Mouse (Mus musculus) embryonic stem cell, embryonic (primary cell): ENCODE results near the gene Ankrd65.

ENCODE experiments used
- CTCF ChIA-PET, 4 experiments: fragments of 300-600 bp in 2 of 4; fragments of 350-600 bp in 2 of 4; sonication (Branson Sonifier 250); formaldehyde crosslinking; loops; one replicate each; lab custom pipeline; 2022; ENCODE audit warnings: inconsistent platforms in 2 of 4; lab: Charles Lee
- POLR2A ChIA-PET, 4 experiments: fragments of 300-600 bp in 2 of 4; fragments of 350-600 bp in 2 of 4; sonication (Branson Sonifier 250); formaldehyde crosslinking; loops; one replicate each; lab custom pipeline; 2022; ENCODE audit warnings: antibody characterized with exemption in 4 of 4, inconsistent platforms in 1 of 4; lab: Charles Lee

Ankrd65 gene

DNA sequence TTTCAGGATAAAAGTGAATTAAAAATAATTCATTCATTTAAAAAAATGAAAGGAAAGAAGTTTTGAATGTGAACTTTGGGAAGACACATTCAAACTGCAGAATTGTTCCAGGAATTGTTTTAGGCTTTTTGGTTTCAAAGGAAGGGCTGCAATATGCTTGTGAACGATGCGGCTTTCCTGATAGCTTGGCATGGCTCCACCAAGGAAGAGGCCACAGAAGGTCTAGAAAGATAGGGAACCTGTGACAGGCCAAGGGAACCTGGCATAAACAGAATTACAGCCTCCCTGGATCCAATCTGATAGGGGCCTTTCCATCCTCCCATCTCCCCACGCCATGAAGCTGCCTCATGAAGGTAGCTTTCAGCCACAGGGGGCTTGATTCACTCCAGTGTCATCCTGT lies 1.9 kb upstream of the Ankrd65 start:
- ChIA-PET POLR2A (interaction anchor here in 1 of 4 experiments (1.4 kb wide), 1 partner anchor 25 kb away, joined by 3 read pairs; the partner anchor contains the start of gene Ccnl2), CTCF (interaction anchor here in 1 of 4 experiments (0.6 kb wide), 1 partner anchor 17 kb away, joined by 3 read pairs; no protein-coding TSS in a partner anchor)

- CTCF ChIA-PET, result interaction anchor here in 1 of 4 experiments (0.6 kb wide), 1 partner anchor 18 kb away, joined by 3 read pairs; no protein-coding TSS in a partner anchor
- POLR2A ChIA-PET, result interaction anchor here in 1 of 4 experiments (1.4 kb wide), 1 partner anchor 24 kb away, joined by 3 read pairs; the partner anchor contains the start of gene Ccnl2
Measured at GRCm38 (mm10) chr4:155788833-155789232, 1.4 kb upstream of the Ankrd65 start.

DNA sequence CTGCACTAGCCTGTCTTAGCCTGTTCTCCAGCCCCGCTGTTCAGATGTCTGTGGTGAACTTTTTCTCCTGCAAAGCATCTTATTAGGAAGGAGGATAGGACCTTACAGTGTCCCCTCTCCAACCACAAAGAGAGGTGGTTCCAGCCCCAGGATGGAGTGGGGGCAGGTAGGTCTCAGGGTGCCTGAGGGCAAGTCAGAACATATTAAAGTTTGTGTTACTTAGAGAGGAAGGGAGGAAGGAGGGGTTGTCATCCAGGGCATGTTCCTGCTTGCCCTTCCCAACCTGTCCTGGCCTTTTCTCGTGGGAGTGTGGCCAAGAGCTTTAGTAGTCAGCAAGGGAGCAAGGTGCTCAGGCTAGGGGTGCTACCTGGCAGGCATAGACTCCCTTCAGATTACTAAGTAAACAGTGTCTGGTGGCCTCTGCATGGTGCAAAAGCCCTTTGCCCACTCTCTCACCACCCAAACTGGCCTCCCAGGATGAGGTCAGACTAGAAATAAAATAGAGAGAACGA lies 467 bp downstream of the Ankrd65 start:
- POLR2A ChIA-PET, result interaction anchor here in 3 of 4 experiments (0.9 to 2.1 kb wide), 9 partner anchors 7 to 94 kb away, joined by 3 to 10 read pairs (median 4); partner anchors contain the start of genes Atad3a (in 2 of the 3), Mrpl20 (in 1 of the 3) and Vwa1 (in 1 of the 3)
- CTCF ChIA-PET, result interaction anchor here in 1 of 4 experiments (0.7 kb wide), 1 partner anchor 43 kb away, joined by 3 read pairs; no protein-coding TSS in a partner anchor

GRCm38 (mm10) chr4:155791240-155791933 lies 1.1 kb downstream of the Ankrd65 start:
- POLR2A ChIA-PET, result interaction anchor here (0.6 to 2.1 kb wide), 15 partner anchors 8 to 95 kb away, joined by 3 to 10 read pairs (median 4); partner anchors contain the start of genes Atad3a (in 2 of the 4), Ccnl2 (in 2 of the 4), Mrpl20 (in 1 of the 4) and Vwa1 (in 1 of the 4)
- CTCF ChIA-PET, result interaction anchor here in 3 of 4 experiments (0.7 to 3.1 kb wide), 4 partner anchors 11 to 43 kb away, joined by 3 to 12 read pairs (median 6); partner anchors contain the start of gene Mrpl20 (in 2 of the 3)

DNA sequence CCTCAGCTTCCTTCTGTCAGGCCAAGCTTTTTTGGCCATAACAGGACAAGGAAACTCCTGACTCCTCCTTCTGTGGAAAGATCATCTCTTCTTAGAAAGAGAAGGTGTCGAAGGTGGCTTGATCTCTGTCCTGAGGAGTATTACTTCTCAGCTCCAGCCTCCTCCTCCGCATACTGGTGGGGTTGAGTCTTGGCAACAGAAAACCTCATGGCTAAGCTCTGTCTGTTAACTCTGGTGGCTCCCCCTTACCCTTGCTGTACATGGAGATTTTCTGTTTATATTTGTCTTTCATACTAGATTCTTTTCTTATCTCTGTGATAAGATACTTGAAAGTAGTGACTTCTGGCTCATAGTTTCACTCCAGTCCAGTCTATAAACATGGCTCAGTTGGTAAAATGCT lies 3.5 kb downstream of the Ankrd65 start:
- POLR2A ChIA-PET, result interaction anchor here in 2 of 4 experiments (0.6 to 2.0 kb wide), 6 partner anchors 9 to 33 kb away, joined by 3 to 6 read pairs (median 4); partner anchors contain the start of genes Atad3a (in 1 of the 2), Ccnl2 (in 1 of the 2), Mrpl20 (in 1 of the 2) and Tmem88b (in 1 of the 2)
- CTCF ChIA-PET, result interaction anchor here in 3 of 4 experiments (0.5 to 3.1 kb wide), 5 partner anchors 9 to 250 kb away, joined by 3 to 12 read pairs (median 4); partner anchors contain the start of genes Mrpl20 (in 2 of the 3) and Vwa1 (in 1 of the 3)

- POLR2A ChIA-PET, result interaction anchor here (0.6 to 17.8 kb wide), 19 partner anchors 10 to 372 kb away, joined by 3 to 236 read pairs (median 5); partner anchors contain the start of genes Ccnl2 (in 2 of the 4), Aurkaip1 (in 1 of the 4), Mib2 (in 1 of the 4) and Tmem88b (in 1 of the 4)
- CTCF ChIA-PET, result interaction anchor here in 2 of 4 experiments (0.6 to 2.8 kb wide), 7 partner anchors 9 to 930 kb away, joined by 3 to 12 read pairs (median 3); no protein-coding TSS in a partner anchor
Measured at GRCm38 (mm10) chr4:155802075-155802474, 11.8 kb downstream of the Ankrd65 start.

DNA sequence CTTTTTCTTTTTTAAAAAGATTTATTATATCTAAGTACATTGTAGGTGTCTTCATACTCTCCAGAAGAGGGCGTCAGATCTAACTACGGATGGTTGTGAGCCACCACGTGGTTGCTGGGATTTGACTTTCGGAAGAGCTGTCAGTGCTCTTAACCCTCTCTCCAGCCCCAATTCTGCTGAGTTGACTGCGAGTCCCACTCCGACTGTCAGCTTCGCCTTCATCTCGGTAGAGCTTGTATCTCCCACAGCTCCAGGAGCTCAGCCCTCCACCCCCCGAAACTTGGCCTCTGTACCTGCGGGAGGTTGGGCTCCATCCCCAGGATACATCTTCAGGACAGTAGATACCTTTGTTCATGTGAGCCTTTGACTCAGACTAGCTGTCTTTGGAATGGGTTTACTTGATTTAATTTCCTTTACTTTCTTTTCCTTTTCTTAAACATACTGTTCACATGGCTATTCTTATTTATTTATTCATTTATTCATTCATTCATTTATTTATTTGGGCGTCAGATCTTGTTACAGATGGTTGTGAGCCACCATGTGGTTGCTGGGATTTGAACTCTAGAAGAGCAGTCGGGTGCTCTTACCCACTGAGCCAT lies 12.6 kb downstream of the Ankrd65 start, which contains the start of gene Mrpl20:
TSS of gene Mrpl20 (plus strand) at position 138 of the 599 bp plus-strand sequence.
- ChIA-PET POLR2A (interaction anchor here in 3 of 4 experiments (0.6 to 17.8 kb wide), 22 partner anchors 9 to 296 kb away, joined by 3 to 236 read pairs (median 4); partner anchors contain the start of genes Ccnl2 (in 3 of the 3), Mib2 (in 2 of the 3), Aurkaip1 (in 1 of the 3) and Tmem88b (in 1 of the 3)), CTCF (interaction anchor here (0.6 to 2.8 kb wide), 12 partner anchors 9 to 433 kb away, joined by 3 to 12 read pairs (median 3); partner anchors contain the start of genes Atad3a (in 1 of the 4) and Ccnl2 (in 1 of the 4))

- ChIA-PET CTCF (interaction anchor here in 3 of 4 experiments (0.6 to 2.8 kb wide), 12 partner anchors 9 to 101 kb away, joined by 3 to 12 read pairs (median 4); partner anchors contain the start of genes Atad3a (in 1 of the 3) and Ccnl2 (in 1 of the 3)), POLR2A (interaction anchor here (0.6 to 17.8 kb wide), 26 partner anchors 9 to 165 kb away, joined by 3 to 236 read pairs (median 4); partner anchors contain the start of genes Ccnl2 (in 3 of the 4), Mib2 (in 3 of the 4), Aurkaip1 (in 1 of the 4) and Mxra8 (in 1 of the 4))
Measured at GRCm38 (mm10) chr4:155803340-155804041, 13.3 kb downstream of the Ankrd65 start.

DNA sequence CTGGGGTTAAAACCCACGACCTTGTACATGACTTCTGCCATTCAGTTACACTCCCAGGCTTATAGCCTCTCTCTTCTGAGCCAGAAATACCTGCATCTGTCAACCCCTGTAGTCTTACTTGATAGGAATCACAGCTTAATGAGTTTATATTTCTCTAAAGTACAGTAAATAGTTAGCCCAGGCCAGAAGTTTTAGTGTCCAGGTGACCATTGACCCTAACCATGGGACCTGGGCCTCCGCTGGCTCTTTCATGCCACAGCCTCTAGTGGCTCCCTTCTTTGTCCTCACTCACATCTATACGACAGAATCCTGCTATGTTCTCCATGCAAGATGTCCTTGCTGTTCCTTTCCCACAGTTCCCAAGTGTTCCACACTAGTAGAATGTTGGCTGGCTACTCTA lies 17.6 kb downstream of the Ankrd65 start:
- POLR2A ChIA-PET, result interaction anchor here in 1 of 4 experiments (1.4 to 17.8 kb wide), 3 partner anchors 12 to 33 kb away, joined by 3 to 236 read pairs (median 3); partner anchors contain the start of gene Aurkaip1

DNA sequence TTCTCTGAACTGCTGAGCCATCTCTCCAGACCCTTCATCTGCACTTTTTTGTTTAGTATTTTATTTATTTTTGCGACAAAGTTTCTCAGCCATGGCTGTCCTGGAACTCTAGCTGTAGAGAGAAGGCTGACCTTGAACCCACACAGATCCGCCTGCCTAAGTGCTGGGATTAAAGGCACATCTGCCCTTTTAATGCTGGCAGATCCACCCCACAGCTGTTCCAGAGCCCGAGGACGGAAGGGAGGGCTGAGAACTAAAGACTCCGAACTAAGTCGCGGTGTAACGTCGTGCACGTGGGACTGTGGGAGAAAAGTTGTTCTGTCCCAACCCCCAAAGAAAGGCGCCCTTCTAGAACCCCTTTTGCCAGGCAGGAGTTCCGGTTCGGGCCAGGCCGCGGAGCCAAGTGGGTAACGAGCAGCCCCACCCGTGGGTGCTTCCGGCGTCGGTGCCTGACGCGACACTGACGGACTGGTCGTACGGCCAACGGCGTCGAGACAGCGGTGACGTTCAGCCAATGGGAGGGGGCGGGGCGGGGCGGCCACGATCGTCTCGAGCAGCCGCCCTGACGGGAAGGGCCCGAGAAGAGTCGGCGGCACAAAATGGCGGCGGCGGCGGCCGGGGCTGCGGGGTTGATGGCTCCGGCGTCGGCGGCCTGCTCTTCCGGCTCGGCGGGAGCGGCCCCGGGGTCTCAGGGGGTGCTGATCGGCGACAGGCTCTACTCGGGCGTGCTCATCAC lies 21.9 kb downstream of the Ankrd65 start, which contains the start of gene Ccnl2:
TSS of gene Ccnl2 (plus strand) at position 561 of the 736 bp plus-strand sequence.
- ChIA-PET POLR2A (interaction anchor here (0.5 to 17.8 kb wide), 35 partner anchors 8 to 143 kb away, joined by 3 to 236 read pairs (median 4); partner anchors contain the start of genes Mrpl20 (in 3 of the 4), Mxra8 (in 2 of the 4), Atad3a (in 1 of the 4) and Aurkaip1 (in 1 of the 4)), CTCF (interaction anchor here in 2 of 4 experiments (1.6 to 1.9 kb wide), 2 partner anchors 9 to 11 kb away, joined by 3 to 5 read pairs; partner anchors contain the start of gene Mrpl20 (in 1 of the 2))

More for the DNA sequence above, 17.6 kb downstream of the Ankrd65 start:
- CTCF ChIA-PET, result no interaction called here

GRCm38 (mm10) chr4:155812665-155813181 lies 22.5 kb downstream of the Ankrd65 start:
- POLR2A ChIA-PET, result interaction anchor here (0.6 to 17.8 kb wide), 31 partner anchors 9 to 356 kb away, joined by 3 to 236 read pairs (median 4); partner anchors contain the start of genes Mrpl20 (in 3 of the 4), Mxra8 (in 2 of the 4), Atad3a (in 1 of the 4) and Aurkaip1 (in 1 of the 4)
- CTCF ChIA-PET, result interaction anchor here in 2 of 4 experiments (1.6 to 1.9 kb wide), 2 partner anchors 10 kb away, joined by 3 to 5 read pairs; partner anchors contain the start of gene Mrpl20 (in 1 of the 2)

GRCm38 (mm10) chr4:155817533-155817932 lies 27.3 kb downstream of the Ankrd65 start:
- ChIA-PET POLR2A (interaction anchor here in 2 of 4 experiments (1.0 to 17.8 kb wide), 6 partner anchors 9 to 193 kb away, joined by 3 to 236 read pairs (median 3); partner anchors contain the start of genes Aurkaip1 (in 1 of the 2) and Mrpl20 (in 1 of the 2)), CTCF (no interaction called here)

- ChIA-PET CTCF (interaction anchor here in 2 of 4 experiments (0.6 to 0.8 kb wide), 6 partner anchors 13 to 485 kb away, joined by 3 to 13 read pairs (median 4); no protein-coding TSS in a partner anchor), POLR2A (interaction anchor here in 2 of 4 experiments (0.6 to 12.6 kb wide), 4 partner anchors 10 to 271 kb away, joined by 3 to 236 read pairs (median 9); partner anchors contain the start of genes Aurkaip1 (in 1 of the 2), Ccnl2 (in 1 of the 2) and Mrpl20 (in 1 of the 2))
Measured at GRCm38 (mm10) chr4:155821025-155821424, 30.8 kb downstream of the Ankrd65 start.

DNA sequence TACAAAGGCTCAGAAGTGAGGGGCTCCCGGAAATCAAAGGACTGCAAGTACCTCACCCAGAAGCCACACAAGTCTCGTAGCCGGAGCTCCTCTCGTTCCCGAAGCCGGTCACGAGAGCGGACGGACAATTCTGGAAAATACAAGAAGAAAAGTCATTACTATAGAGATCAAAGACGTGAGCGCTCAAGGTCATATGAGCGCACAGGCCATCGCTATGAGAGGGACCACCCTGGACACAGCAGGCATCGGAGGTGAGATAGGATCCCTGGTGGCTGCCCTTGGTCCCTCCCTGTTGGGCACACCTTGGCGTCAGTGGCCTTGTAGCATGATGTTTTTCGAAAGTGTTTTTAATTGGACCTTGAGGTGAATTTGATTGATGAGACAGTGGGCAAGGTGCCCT lies 33.2 kb downstream of the Ankrd65 start:
- CTCF ChIA-PET, result interaction anchor here in 2 of 4 experiments (0.5 to 2.2 kb wide), 3 partner anchors 10 to 81 kb away, joined by 4 to 6 read pairs (median 5); partner anchors contain the start of gene Ccnl2 (in 1 of the 2)
- POLR2A ChIA-PET, result interaction anchor here in 3 of 4 experiments (0.6 to 12.6 kb wide), 14 partner anchors 10 to 222 kb away, joined by 3 to 236 read pairs (median 5); partner anchors contain the start of genes Ccnl2 (in 2 of the 3), Acap3 (in 1 of the 3), Mrpl20 (in 1 of the 3) and Mxra8 (in 1 of the 3)
